Mouse (Mus musculus) lung, adult 2 months (tissue): ENCODE data around the gene Pde4d.

Source experiments
- CTCF ChIP-seq: fragments of 200-500 bp; IDR thresholded peaks from 2 replicates; pipeline ENCODE4 v1.5.1; 2011; ENCODE audit warnings: mild to moderate bottlenecking, low read length, control low read depth; ENCODE audit not compliant: insufficient read depth
- POLR2A ChIP-seq: fragments of 200-500 bp; IDR thresholded peaks from 2 replicates; pipeline ENCODE4 v1.6.1; 2011; ENCODE audit warnings: low read depth, mild to moderate bottlenecking, control low read depth, low read length, borderline replicate concordance; ENCODE audit errors: extremely low read depth

DNA sequence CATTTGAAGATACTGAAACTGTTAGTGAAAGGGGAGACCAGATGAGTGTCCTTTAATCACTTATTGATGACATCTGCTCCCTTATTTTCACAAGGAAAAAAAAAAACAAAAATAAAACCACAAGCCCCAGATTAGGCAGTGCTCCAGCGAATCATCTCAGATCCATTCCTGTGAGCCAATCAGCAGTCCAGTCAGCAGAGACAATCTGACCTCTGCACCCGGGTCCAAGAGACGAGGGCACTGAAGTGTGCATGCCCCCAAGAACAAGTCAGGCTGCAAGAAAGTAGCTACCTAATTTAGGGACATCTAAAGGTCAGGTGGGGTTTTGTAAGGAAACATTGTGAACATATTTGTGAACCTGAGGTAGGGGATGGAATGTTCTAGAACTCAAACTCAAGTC lies 1102.1 kb downstream of the Pde4d start:
- TF ChIP-seq CTCF (no peak), POLR2A (no peak)
